Comparison of ENCODE assay signal across 13 mouse cellular contexts in the genomic region with DNA sequence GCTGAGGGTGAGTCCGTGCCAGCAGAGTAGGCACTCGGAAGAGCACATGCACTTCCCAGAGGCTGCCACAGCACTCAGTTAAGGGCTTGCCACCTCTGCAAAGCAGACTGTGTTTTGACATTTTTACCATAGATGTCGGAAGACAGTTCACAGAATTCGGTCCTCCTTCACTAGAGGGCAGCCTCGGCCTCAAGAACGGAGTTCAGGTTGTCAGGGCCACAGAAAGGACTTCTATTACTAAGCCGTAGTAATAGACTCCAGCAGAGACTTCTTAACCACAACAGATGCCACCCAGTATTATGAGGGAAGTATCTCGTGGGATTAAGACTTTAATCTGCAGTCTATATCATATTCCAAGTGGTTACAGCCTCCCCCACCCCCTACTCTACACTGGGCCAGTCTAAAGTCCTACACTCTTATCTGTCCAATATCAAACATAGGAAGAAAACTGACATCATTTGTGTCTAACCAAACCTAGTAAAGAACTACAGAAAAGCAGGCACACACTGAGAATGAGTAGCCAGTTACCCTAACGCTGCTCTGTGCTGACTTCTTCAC. TPM values are rescaled to one million over a fixed set of nuclear protein-coding genes. Genes with fewer than 3 reads are reported as not detected.
A peak's percentile ranks its signal among the peaks of the same experiment; 100 is the strongest.
DNase-seq lines count a peak whose midpoint lies in the region; ATAC-seq lines count a peak whose summit lies in the region.
"Had no signal": no experiment of that assay in that cellular context is flagged by ENCODE, and none has a peak within 500 bp of the region (broad histone marks: within the 10 kb centered on the region; RNA-seq: fewer than 3 reads in every experiment).

No protein-coding gene starts in this region.

- H3K9ac ChIP-seq in kidney, embryonic 16.5 days (replicated peaks; ENCODE audit: low read length) = no peak overlapping the region
- H3K9ac ChIP-seq: limb, embryonic 12.5 days; neural tube, embryonic 12.5 days had no signal

- H3K4me2 ChIP-seq in kidney, embryonic 16.5 days (replicated peaks; ENCODE audit: low read depth, low read length) = no peak overlapping the region
- H3K4me2 ChIP-seq: limb, embryonic 12.5 days; neural tube, embryonic 12.5 days had no signal

- no peaks in the 10 kb centered on the region for H3K4me1 ChIP-seq in kidney, embryonic 16.5 days (ENCODE audit: insufficient read depth, low read length)
- H3K4me1 ChIP-seq: forebrain, embryonic 10.5 days; limb, embryonic 12.5 days; neural tube, embryonic 12.5 days had no signal

- no peak overlapping the region for H3K4me3 ChIP-seq in kidney, embryonic 16.5 days (ENCODE audit: low read length)
- H3K4me3 ChIP-seq: forebrain, embryonic 10.5 days; limb, embryonic 12.5 days; neural tube, embryonic 12.5 days had no signal

- WGBS in kidney, embryonic 16.5 days = 70% methylated on average over 9 of the region's 9 CpGs

- DNase-seq in adrenal gland, postnatal 14 days = peak; percentile 21
- no peak for DNase-seq in adrenal gland, postnatal 4 days (ENCODE audit: low spot score in 2 of 2)
- peak; percentile 33 to 38 for DNase-seq in kidney, postnatal 4 days
- no peak for DNase-seq in kidney, adult 8-10 months
- peak; percentile 83 for DNase-seq in NIH3T3 (ENCODE audit: low read depth)
- DNase-seq in lung, postnatal 25 days (ENCODE audit: low spot score) = peak; percentile 11
- DNase-seq in B cell, adult 2 months = no peak
- DNase-seq: heart, postnatal 36 days; thymus, postnatal 36 days had no signal

- no peaks in the 10 kb centered on the region for H3K9me3 ChIP-seq in kidney, embryonic 16.5 days (ENCODE audit: low read length)
- H3K9me3 ChIP-seq: forebrain, embryonic 10.5 days; limb, embryonic 12.5 days; neural tube, embryonic 12.5 days had no signal

- H3K27me3 ChIP-seq in kidney, embryonic 16.5 days (ENCODE audit: insufficient read depth, low read length) = no peaks in the 10 kb centered on the region
- H3K27me3 ChIP-seq: limb, embryonic 12.5 days; neural tube, embryonic 12.5 days had no signal

- no peak overlapping the region for H3K27ac ChIP-seq in kidney, embryonic 16.5 days (ENCODE audit: low read length)
- H3K27ac ChIP-seq: forebrain, embryonic 10.5 days; limb, embryonic 12.5 days; neural tube, embryonic 12.5 days had no signal

- ATAC-seq in kidney, embryonic 16.5 days (ENCODE audit: low FRiP score, low TSS enrichment) = no peak

- H3K36me3 ChIP-seq in kidney, embryonic 16.5 days (ENCODE audit: insufficient read depth, low read length) = peaks cover 34% of the 10 kb centered on the region

RNA-seq across cellular contexts. Expression of gene Pyroxd1, which starts 17.6 kb away (rescaled TPM):
- total RNA-seq in adrenal gland, postnatal 14 days (2021) = 11.9 and 12.6 TPM in 2 replicates
- total RNA-seq in adrenal gland, postnatal 4 days (2021) = 10 to 100 TPM; 17.8 to 18.8 TPM
- polyA plus RNA-seq in kidney, embryonic 16.5 days (2015; fragmentation: Nextera tagmentation; extraction: Ambion mirVana) = 18.3 and 20.2 TPM in 2 replicates

RNA-seq across cellular contexts. Expression of gene Recql, which starts 23.8 kb away (rescaled TPM):
- 15.5 and 19.2 TPM in 2 replicates for total RNA-seq in adrenal gland, postnatal 14 days (2021)
- 10 to 100 TPM; 18.1 to 22.9 TPM for total RNA-seq in adrenal gland, postnatal 4 days (2021)
- polyA plus RNA-seq in kidney, embryonic 16.5 days (2015; fragmentation: Nextera tagmentation; extraction: Ambion mirVana) = 25.9 and 26.3 TPM in 2 replicates

RNA-seq across cellular contexts. Expression of gene Golt1b, which starts 23.9 kb away (rescaled TPM):
- 32.9 and 33.3 TPM in 2 replicates for total RNA-seq in adrenal gland, postnatal 14 days (2021)
- 10 to 100 TPM; 31.2 to 37.5 TPM for total RNA-seq in adrenal gland, postnatal 4 days (2021)
- 101 TPM in 2 replicates for polyA plus RNA-seq in kidney, embryonic 16.5 days (2015; fragmentation: Nextera tagmentation; extraction: Ambion mirVana)

RNA-seq across cellular contexts. Expression of gene Slco1a5, which starts 40.3 kb away (rescaled TPM):
- total RNA-seq in adrenal gland, postnatal 14 days (2021) = not detected in 2 replicates
- total RNA-seq in adrenal gland, postnatal 4 days (2021) = not detected
- 0.17 TPM in 1 of 2 replicates, not detected in the other for polyA plus RNA-seq in kidney, embryonic 16.5 days (2015; fragmentation: Nextera tagmentation; extraction: Ambion mirVana)
- total RNA-seq: heart, postnatal 36 days had no signal
- polyA plus RNA-seq: limb, embryonic 12.5 days had no signal

RNA-seq across cellular contexts. Expression of gene Spx, which starts 50.1 kb away (rescaled TPM):
- 1.2 TPM in 1 of 2 replicates, not detected in the other for total RNA-seq in adrenal gland, postnatal 14 days (2021)
- under 1 TPM; 0.20 to 0.36 TPM for total RNA-seq in adrenal gland, postnatal 4 days (2021)
- polyA plus RNA-seq in kidney, embryonic 16.5 days (2015; fragmentation: Nextera tagmentation; extraction: Ambion mirVana) = 0.37 and 0.55 TPM in 2 replicates
- total RNA-seq: heart, postnatal 36 days had no signal

Comparison
In these comparisons a context has a peak if more than half of its experiments do, and no peak if none do; other contexts are left out.
1. DNase-seq: peak in adrenal gland, postnatal 14 days (single experiment), kidney, postnatal 4 days (2 of 2), NIH3T3 (single experiment) and lung, postnatal 25 days (single experiment); none in adrenal gland, postnatal 4 days (0 of 2), kidney, adult 8-10 months (0 of 2) and B cell, adult 2 months (0 of 2).